Mouse (Mus musculus): ENCODE measurements around the gene Ptpra. TPM values are rescaled to one million over a fixed set of nuclear protein-coding genes. Genes with fewer than 3 reads are reported as not detected.
A peak's percentile ranks its signal among the peaks of the same experiment; 100 is the strongest.

The Ptpra gene
- polyA plus RNA-seq, 1 experiment from 2014 or later = 142 TPM

DNA sequence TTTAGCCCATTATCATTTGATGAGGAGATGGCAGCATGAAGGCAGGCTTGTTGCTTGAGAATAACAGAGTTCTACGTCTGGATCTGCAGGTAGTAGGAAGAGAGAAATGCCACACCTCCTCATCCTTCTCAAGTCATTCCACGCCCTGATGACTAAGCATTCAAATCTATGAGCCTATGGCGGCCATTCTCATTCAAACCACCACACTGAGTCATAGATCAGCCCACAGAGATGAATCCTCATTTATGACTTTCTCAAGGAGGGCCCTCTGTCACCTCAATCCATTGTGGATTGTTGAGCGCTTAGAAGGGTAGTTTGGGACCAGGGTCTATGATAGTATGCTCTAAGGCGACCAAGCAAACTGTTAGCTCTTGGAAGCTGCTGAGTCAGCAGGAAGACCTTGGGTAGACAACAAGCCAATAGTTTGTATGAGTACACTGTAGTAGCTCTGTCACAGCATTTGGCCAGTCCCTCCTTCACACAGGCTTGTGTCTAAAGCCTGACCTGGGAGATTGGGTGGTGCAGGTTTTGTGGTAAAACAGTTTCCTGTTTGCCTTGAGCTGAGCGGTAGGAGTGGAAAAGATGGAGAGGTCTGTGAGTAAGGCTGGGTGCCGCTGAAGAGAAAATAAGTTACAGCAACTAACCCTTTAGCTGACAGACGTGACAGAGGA lies 88.9 kb downstream of the Ptpra start:
- WGBS = 95% methylated on average over 8 of the region's 8 CpGs
- ATAC-seq (replicated peaks) = no peak
- peaks cover 59% of the 10 kb centered on the region for H3K36me3 ChIP-seq (replicated peaks)

DNA sequence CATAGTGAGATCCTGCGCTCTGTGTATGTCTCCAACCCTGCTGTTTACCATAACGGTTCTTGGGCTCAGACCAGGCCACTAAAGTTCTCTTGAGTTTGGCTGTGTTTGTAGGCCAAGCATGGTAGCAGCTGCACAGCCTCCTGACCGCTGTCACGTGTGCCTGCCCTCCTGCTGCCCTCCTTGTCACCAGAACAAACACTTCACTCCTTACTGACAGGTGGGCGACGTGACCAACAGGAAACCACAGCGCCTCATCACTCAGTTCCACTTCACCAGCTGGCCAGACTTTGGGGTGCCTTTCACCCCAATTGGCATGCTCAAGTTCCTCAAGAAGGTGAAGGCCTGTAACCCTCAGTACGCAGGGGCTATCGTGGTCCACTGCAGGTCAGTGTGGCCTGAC lies 90.2 kb downstream of the Ptpra start:
- no peak overlapping the region for H3K9ac ChIP-seq
- 91% methylated on average over 9 of the region's 9 CpGs for WGBS
- H3K27me3 ChIP-seq (replicated peaks) = no peaks in the 10 kb centered on the region
- no peaks in the 10 kb centered on the region for H3K9me3 ChIP-seq
- no peak for ATAC-seq (replicated peaks)
- H3K4me3 ChIP-seq = no peak overlapping the region
- no peak overlapping the region for H3K27ac ChIP-seq
- H3K4me1 ChIP-seq = no peaks in the 10 kb centered on the region
- no peak overlapping the region for H3K4me2 ChIP-seq
- H3K36me3 ChIP-seq (replicated peaks) = peaks cover 62% of the 10 kb centered on the region

More for the DNA sequence above, 88.9 kb downstream of the Ptpra start:
- no peak overlapping the region for H3K27ac ChIP-seq
- H3K9me3 ChIP-seq = no peaks in the 10 kb centered on the region
- no peak overlapping the region for H3K4me3 ChIP-seq
- no peak overlapping the region for H3K4me2 ChIP-seq
- H3K9ac ChIP-seq = no peak overlapping the region
- H3K4me1 ChIP-seq = no peaks in the 10 kb centered on the region
- no peaks in the 10 kb centered on the region for H3K27me3 ChIP-seq (replicated peaks)

DNA sequence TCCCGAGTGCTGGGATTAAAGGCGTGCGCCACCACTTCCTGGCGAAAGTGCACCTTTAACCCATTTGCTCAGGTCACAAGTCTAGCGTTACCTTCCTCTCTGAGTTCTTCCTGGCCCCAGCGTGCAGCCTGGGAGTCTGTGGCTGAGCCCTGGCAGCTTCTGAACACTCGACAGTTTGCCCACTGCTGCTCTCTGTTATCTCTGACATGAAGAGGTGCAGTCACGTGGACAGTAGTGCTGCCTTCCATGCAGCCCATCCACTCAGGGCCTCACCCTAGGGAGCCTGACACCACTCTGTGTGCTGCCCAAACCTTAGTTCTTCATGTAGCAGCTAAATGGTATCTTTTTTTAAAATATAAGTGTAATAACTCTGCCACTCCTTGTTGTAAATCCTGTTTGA lies 96.9 kb downstream of the Ptpra start:
- Histone ChIP-seq H3K9ac (no peak overlapping the region), H3K36me3 (replicated peaks) (peaks cover 69% of the 10 kb centered on the region), H3K9me3 (no peaks in the 10 kb centered on the region), H3K4me3 (no peak overlapping the region), H3K4me1 (no peaks in the 10 kb centered on the region), H3K27ac (no peak overlapping the region), H3K4me2 (no peak overlapping the region), H3K27me3 (replicated peaks) (no peaks in the 10 kb centered on the region)
- ATAC-seq (replicated peaks) = no peak
- WGBS = 95% methylated on average over 8 of the region's 8 CpGs

DNA sequence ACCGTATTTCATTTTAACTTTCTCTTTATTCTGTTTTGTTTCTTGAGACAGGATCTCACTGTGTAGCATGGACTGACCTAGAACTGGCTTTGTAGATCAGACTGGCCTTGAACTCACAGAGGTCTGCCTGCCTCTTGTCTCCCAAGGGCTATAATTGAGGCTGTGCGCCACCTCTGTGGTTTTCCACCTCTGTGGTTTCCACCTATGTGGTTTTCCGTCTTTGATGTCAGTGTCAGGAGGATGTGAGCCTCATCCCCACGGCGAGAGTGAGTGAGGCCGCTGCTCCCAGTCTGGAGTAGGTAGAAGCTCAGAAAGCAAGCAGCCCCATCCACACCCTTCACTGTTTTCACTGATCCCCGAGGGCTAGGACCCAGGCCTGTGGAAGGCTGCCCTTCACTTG lies 104.8 kb downstream of the Ptpra start:
- 94% methylated on average over 7 of the region's 7 CpGs for WGBS
- Histone ChIP-seq H3K4me2 (no peak overlapping the region), H3K9me3 (no peaks in the 10 kb centered on the region), H3K4me1 (no peaks in the 10 kb centered on the region), H3K27ac (no peak overlapping the region), H3K27me3 (replicated peaks) (no peaks in the 10 kb centered on the region), H3K9ac (no peak overlapping the region), H3K36me3 (replicated peaks) (peaks cover 41% of the 10 kb centered on the region), H3K4me3 (no peak overlapping the region)
- no peak for ATAC-seq (replicated peaks)

DNA sequence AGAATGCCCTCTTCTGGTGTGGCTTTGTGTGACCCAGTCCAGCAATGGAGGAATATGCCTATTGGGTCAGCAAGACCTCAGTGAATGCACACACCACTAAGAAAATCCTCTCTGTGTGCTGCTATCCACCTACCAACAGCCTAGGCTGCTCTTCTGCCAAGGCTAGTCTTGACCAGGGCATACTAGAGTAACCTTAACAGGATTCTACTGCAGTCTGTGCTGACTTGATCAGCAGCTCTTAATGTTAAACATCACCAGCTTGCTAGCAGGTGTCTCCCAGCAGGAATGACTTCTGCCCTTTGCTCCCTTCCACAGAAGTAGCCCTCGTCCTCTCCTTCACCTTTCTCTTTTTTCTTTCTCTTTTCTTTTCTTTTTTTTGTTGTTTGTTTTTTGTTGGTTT lies 106.2 kb downstream of the Ptpra start:
- Histone ChIP-seq H3K27ac (no peak overlapping the region), H3K4me1 (no peaks in the 10 kb centered on the region), H3K36me3 (replicated peaks) (peaks cover 30% of the 10 kb centered on the region), H3K9ac (no peak overlapping the region), H3K4me3 (no peak overlapping the region), H3K27me3 (replicated peaks) (no peaks in the 10 kb centered on the region), H3K9me3 (no peaks in the 10 kb centered on the region), H3K4me2 (no peak overlapping the region)
- ATAC-seq (replicated peaks) = no peak
- 76% methylated on average over 1 of the region's 1 CpGs for WGBS

DNA sequence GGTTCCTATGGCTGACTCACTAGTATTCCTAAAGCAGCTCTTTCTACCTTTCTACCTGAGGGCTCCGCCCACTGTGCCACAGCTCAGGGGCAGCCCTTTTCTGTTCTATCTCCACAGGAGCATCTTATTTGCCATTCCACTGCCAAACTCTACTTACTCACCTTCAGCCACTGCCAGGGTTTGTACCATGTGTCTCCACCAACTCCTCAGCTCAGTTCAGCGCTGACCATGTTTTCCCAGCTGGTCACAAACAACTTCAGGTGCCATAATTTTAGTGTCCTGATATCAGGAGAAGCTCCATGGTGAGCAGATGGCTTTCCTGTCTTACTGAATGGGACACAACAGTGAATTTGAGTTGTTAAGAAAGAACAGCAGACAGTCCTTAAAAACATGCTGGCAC lies 107.4 kb downstream of the Ptpra start:
- Histone ChIP-seq H3K4me3 (no peak overlapping the region), H3K27ac (no peak overlapping the region), H3K4me1 (no peaks in the 10 kb centered on the region), H3K9ac (no peak overlapping the region), H3K4me2 (no peak overlapping the region), H3K27me3 (replicated peaks) (no peaks in the 10 kb centered on the region), H3K36me3 (replicated peaks) (peaks cover 28% of the 10 kb centered on the region), H3K9me3 (no peaks in the 10 kb centered on the region)
- no peak for ATAC-seq (replicated peaks)
- WGBS = 93% methylated on average over 2 of the region's 2 CpGs

DNA sequence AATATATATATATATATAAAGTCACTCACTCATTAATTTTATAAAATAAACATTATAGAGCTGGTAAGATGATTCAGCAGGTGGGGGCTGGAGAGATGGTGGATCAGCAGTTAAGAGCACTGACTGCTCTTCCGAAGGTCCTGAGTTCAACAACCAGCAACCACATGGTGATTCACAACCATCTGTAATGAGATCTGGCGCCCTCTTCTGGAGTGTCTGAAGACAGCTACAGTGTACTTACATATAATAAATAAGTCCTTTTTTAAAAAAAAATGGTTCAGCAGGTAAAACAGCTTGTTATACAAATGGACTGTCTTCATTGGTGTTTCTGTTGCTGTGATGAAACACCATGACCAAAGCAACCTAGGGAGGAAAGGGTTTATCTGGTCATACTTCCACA lies 107.9 kb downstream of the Ptpra start:
- H3K9ac ChIP-seq = no peak overlapping the region
- no peaks in the 10 kb centered on the region for H3K9me3 ChIP-seq
- H3K4me1 ChIP-seq = peaks cover 4% of the 10 kb centered on the region
- H3K27me3 ChIP-seq (replicated peaks) = no peaks in the 10 kb centered on the region
- no peak for ATAC-seq (replicated peaks)
- peaks cover 22% of the 10 kb centered on the region for H3K36me3 ChIP-seq (replicated peaks)
- no peak overlapping the region for H3K4me3 ChIP-seq
- WGBS = 70% methylated on average over 2 of the region's 2 CpGs
- no peak overlapping the region for H3K4me2 ChIP-seq
- no peak overlapping the region for H3K27ac ChIP-seq

DNA sequence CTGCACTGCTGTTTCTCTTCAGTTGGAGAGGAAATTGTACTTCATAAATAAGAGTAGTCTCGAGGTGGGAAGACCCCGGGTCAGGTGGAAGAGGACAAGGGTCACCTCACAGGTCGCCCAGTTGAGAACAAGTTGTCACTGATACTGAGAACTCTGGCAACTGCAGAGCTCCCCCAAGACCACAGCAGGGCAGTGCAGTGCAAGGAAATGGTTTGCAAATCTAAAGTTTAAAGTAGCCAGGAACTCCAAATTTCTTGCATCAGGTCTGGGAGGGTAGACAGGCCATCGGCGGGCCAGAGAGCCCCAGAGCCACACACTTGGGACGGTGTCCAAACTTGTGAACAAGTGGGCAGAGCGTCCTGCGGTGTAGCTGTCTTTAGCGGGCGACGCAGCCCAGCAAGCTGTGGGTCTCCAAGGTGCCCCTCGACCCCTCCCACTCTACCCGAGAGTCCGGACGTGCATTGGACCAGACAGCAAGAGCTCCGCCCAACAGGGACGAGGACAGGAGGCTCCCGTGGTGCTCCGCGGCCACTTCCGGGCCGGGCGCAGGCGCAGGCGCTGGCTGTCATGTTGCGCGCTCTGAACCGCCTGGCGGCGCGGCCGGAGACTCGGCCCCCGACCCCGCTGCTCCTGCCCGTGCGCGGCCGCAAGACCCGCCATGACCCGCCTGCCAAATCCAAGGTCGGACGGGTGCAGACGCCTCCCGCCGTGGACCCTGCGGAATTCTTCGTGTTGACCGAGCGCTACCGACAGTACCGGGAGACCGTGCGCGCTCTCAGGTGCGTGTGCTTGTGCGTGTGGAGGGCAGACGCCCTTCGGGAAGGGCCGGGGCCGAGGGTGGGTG lies 113.4 kb downstream of the Ptpra start, which contains the start of gene Mrps26:
Mrps26 (plus strand) TSS at position 531 of the 844 bp plus-strand sequence.
- no peaks in the 10 kb centered on the region for H3K9me3 ChIP-seq
- no peaks in the 10 kb centered on the region for H3K27me3 ChIP-seq (replicated peaks)
- WGBS = under 1% methylated on average over 61 of the region's 61 CpGs
- H3K27ac ChIP-seq = peak within 1 kb of the TSS; percentile 74
- H3K4me2 ChIP-seq = peak within 1 kb of the TSS; percentile 81
- ATAC-seq (replicated peaks) = peak; percentile 99
- peak within 1 kb of the TSS; percentile 93 for H3K9ac ChIP-seq
- H3K36me3 ChIP-seq (replicated peaks) = peaks cover 5% of the 10 kb centered on the region; the same call in 1 of the 2 replicates
- peaks cover 23% of the 10 kb centered on the region for H3K4me1 ChIP-seq
- H3K4me3 ChIP-seq = peak within 1 kb of the TSS; percentile 83

DNA sequence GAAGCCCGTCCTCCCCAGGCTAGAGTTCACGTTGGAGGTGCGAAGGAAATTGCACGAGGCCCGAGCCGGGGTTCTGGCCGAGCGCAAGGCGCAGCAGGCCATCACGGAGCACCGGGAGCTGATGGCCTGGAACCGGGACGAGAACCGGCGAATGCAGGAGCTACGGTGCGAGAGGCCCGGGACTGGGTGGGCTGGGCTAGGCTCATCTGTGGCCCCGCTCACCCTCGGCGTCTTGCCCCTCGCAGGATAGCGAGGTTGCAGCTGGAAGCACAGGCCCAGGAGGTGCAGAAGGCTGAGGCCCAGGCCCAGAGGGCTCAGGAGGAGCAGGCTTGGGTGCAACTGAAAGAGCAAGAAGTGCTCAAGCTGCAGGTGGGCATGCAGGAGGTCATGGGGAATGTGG lies 114.0 kb downstream of the Ptpra start:
- ATAC-seq (replicated peaks) = no peak
- H3K27ac ChIP-seq = peak overlapping the region; percentile 64
- no peaks in the 10 kb centered on the region for H3K9me3 ChIP-seq
- peak overlapping the region; percentile 81 for H3K4me2 ChIP-seq
- peak overlapping the region; percentile 83 for H3K4me3 ChIP-seq
- H3K9ac ChIP-seq = peak overlapping the region; percentile 93
- WGBS = under 1% methylated on average over 23 of the region's 23 CpGs
- no peaks in the 10 kb centered on the region for H3K27me3 ChIP-seq (replicated peaks)
- H3K4me1 ChIP-seq = peaks cover 23% of the 10 kb centered on the region
- H3K36me3 ChIP-seq (replicated peaks) = peaks cover 5% of the 10 kb centered on the region; the same call in 1 of the 2 replicates

DNA sequence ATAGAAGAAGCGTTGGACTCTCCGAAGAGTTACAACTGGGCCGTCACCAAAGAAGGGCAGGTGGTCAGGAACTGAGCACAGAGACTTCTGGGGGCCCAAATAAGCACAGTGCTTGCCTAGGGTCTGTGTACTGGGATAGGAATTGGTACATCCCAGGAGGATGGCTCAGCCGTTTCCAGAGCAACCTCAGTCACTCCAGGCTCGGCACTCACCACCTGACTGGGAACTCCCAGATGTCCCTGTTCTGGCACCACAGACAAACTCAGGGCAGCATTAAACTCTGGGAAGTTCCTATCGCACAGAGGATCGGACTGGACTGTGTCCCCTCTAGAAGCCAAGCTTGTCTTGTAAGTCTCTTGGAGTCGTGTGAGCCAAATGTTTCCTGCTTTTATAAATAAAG lies 114.9 kb downstream of the Ptpra start:
- peak overlapping the region; percentile 81 for H3K4me2 ChIP-seq
- peaks cover 23% of the 10 kb centered on the region for H3K4me1 ChIP-seq
- H3K27me3 ChIP-seq (replicated peaks) = no peaks in the 10 kb centered on the region
- peaks cover 5% of the 10 kb centered on the region; the same call in 1 of the 2 replicates for H3K36me3 ChIP-seq (replicated peaks)
- 84% methylated on average over 8 of the region's 8 CpGs for WGBS
- H3K27ac ChIP-seq = no peak overlapping the region
- H3K9me3 ChIP-seq = no peaks in the 10 kb centered on the region
- peak overlapping the region; percentile 83 for H3K4me3 ChIP-seq
- no peak overlapping the region for H3K9ac ChIP-seq
- ATAC-seq (replicated peaks) = no peak

DNA sequence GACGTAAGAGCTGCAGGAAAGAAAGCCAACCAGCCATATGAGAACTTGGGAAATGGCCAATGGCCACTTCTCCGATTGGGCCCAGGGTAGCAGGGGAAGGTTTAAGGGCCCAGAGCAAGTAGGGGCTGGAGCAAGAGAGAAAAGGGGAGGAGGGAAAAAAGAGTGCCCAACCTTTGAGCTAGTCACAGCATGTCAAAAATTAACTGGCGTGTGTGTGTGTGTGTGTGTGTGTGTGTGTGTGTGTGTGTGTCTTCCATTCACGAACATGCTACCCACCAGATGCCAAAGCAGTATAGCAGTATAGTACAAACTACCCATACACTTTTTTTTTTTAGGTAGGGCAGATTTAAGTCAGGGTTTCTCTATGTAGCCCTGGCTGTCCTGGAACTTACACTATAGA lies 118.8 kb downstream of the Ptpra start:
- H3K4me1 ChIP-seq = peaks cover 16% of the 10 kb centered on the region
- no peak overlapping the region for H3K9ac ChIP-seq
- ATAC-seq (replicated peaks) = no peak
- WGBS = 78% methylated on average over 4 of the region's 4 CpGs
- H3K36me3 ChIP-seq (replicated peaks) = peaks cover 5% of the 10 kb centered on the region; the same call in 1 of the 2 replicates
- H3K27ac ChIP-seq = no peak overlapping the region
- no peak overlapping the region for H3K4me3 ChIP-seq
- 0 out of 2 replicates have a peak, but pooled peaks cover 4% of the 10 kb centered on the region for H3K27me3 ChIP-seq (replicated peaks)
- no peak overlapping the region for H3K4me2 ChIP-seq
- H3K9me3 ChIP-seq = no peaks in the 10 kb centered on the region

DNA sequence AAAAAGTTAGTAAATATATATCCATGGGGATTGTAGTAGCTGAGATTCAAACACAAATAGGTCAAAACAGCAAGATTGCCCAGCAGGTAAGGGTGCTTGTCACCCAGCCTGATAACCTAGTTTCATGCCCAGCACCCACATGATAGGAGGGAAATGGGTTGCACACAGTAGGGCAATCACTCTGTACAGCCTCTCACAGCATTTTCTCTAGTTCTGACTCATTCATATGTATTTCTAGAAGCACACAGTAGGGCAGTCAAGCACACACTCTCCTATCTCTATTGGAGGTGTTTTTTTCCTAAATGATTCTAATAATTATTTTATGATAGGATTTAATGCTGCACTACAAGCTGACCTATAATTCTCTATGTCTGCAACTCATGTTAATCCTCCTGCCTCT lies 119.8 kb downstream of the Ptpra start:
- Histone ChIP-seq H3K4me1 (peaks cover 7% of the 10 kb centered on the region), H3K4me3 (no peak overlapping the region), H3K9me3 (no peaks in the 10 kb centered on the region), H3K4me2 (no peak overlapping the region), H3K9ac (no peak overlapping the region), H3K27ac (no peak overlapping the region), H3K36me3 (replicated peaks) (peaks cover 5% of the 10 kb centered on the region; the same call in 1 of the 2 replicates), H3K27me3 (replicated peaks) (peaks cover 9% of the 10 kb centered on the region; the same call in 1 of the 2 replicates)
- no peak for ATAC-seq (replicated peaks)
